Mouse (Mus musculus) midbrain, embryonic 10.5 days (tissue): Measurements from ENCODE around the gene Dner. TPM values are rescaled to one million over a fixed set of nuclear protein-coding genes. Genes with fewer than 3 reads are reported as not detected.

Source experiments
- DNase-seq: peaks from one replicate; pipeline ENCODE4 v3.0.0-alpha.2; 2017; ENCODE audit warnings: low spot score
- H3K27ac ChIP-seq: fragments of 300-500 bp; sonication (generic); replicated peaks from 2 replicates; pipeline ENCODE4 v1.5.1; 2016; ENCODE audit warnings: mild to moderate bottlenecking
- H3K27me3 ChIP-seq: fragments of 300-500 bp; sonication (generic); 2 replicates; pipeline ENCODE4 v1.6.1; 2016; ENCODE audit warnings: low read depth, mild to moderate bottlenecking; ENCODE audit not compliant: poor library complexity, severe bottlenecking
- H3K36me3 ChIP-seq: fragments of 300-500 bp; sonication (generic); 2 replicates; pipeline ENCODE4 v1.6.1; 2016; ENCODE audit warnings: mild to moderate bottlenecking, moderate library complexity
- H3K4me1 ChIP-seq: fragments of 300-500 bp; sonication (generic); 2 replicates; pipeline ENCODE4 v1.6.1; 2016
- H3K4me3 ChIP-seq: fragments of 300-500 bp; sonication (generic); 2 replicates; pipeline ENCODE4 v1.5.1; 2016; ENCODE audit warnings: mild to moderate bottlenecking, moderate library complexity
- H3K9me3 ChIP-seq: fragments of 300-500 bp; sonication (generic); replicated peaks from 2 replicates; pipeline ENCODE4 v1.6.1; 2016; ENCODE audit warnings: mild to moderate bottlenecking
- WGBS: fragments of 180-500 bp; shearing (Covaris S2); methylation state at CpG from one replicate; pipeline ENCODE4 v1.1.7; 2016; 5-methylcytosine and 5-hydroxymethylcytosine counted together
- polyA plus RNA-seq: library from polyadenylated mRNA; unstranded; fragments of >200 nt; fragmentation: Nextera tagmentation; extraction: Ambion mirVana; gene quantifications from 2 replicates; pipeline ENCODE4 v1.2.1, GENCODE M21; 2016

The Dner gene
- polyA plus RNA-seq, 1 experiment from 2014 or later: 10.6 TPM

- DNase-seq: no peak
- Histone ChIP-seq H3K27ac (no peak overlapping the region), H3K4me1 (no peaks in the 10 kb centered on the region), H3K9me3 (no peaks in the 10 kb centered on the region), H3K4me3 (no peak overlapping the region), H3K36me3 (no peaks in the 10 kb centered on the region), H3K27me3 (no peaks in the 10 kb centered on the region)
- WGBS: 93% methylated on average over 5 of the region's 5 CpGs
Observed at GRCm38 (mm10) chr1:84463976-84464662, 231.9 kb downstream of the Dner start.

- 86% methylated on average over 10 of the region's 10 CpGs for WGBS
- DNase-seq: no peak
- H3K27me3 ChIP-seq: no peaks in the 10 kb centered on the region
- H3K4me3 ChIP-seq: no peak overlapping the region
- H3K36me3 ChIP-seq: no peaks in the 10 kb centered on the region
- no peak overlapping the region for H3K27ac ChIP-seq
- H3K9me3 ChIP-seq: no peaks in the 10 kb centered on the region
- H3K4me1 ChIP-seq: no peaks in the 10 kb centered on the region
Observed at GRCm38 (mm10) chr1:84449566-84450278, 246.3 kb downstream of the Dner start.

GRCm38 (mm10) chr1:84443640-84444039 lies 252.4 kb downstream of the Dner start:
- Histone ChIP-seq H3K36me3 (no peaks in the 10 kb centered on the region), H3K4me1 (no peaks in the 10 kb centered on the region), H3K27me3 (no peaks in the 10 kb centered on the region), H3K27ac (no peak overlapping the region), H3K9me3 (no peaks in the 10 kb centered on the region), H3K4me3 (no peak overlapping the region)
- DNase-seq: no peak
- WGBS: 81% methylated on average over 3 of the region's 3 CpGs

GRCm38 (mm10) chr1:84443050-84443449 lies 253.0 kb downstream of the Dner start:
- Histone ChIP-seq H3K4me1 (no peaks in the 10 kb centered on the region), H3K9me3 (no peaks in the 10 kb centered on the region), H3K36me3 (no peaks in the 10 kb centered on the region), H3K27ac (no peak overlapping the region), H3K27me3 (no peaks in the 10 kb centered on the region), H3K4me3 (no peak overlapping the region)
- no peak for DNase-seq
- WGBS: 87% methylated on average over 5 of the region's 5 CpGs

GRCm38 (mm10) chr1:84441419-84441818 lies 254.6 kb downstream of the Dner start:
- Histone ChIP-seq H3K27ac (no peak overlapping the region), H3K4me1 (no peaks in the 10 kb centered on the region), H3K27me3 (no peaks in the 10 kb centered on the region), H3K36me3 (no peaks in the 10 kb centered on the region), H3K9me3 (no peaks in the 10 kb centered on the region), H3K4me3 (no peak overlapping the region)
- 87% methylated on average over 3 of the region's 3 CpGs for WGBS
- no peak for DNase-seq

GRCm38 (mm10) chr1:84437565-84437964 lies 258.5 kb downstream of the Dner start:
- H3K27me3 ChIP-seq: no peaks in the 10 kb centered on the region
- no peak for DNase-seq
- no peak overlapping the region for H3K4me3 ChIP-seq
- no peaks in the 10 kb centered on the region for H3K9me3 ChIP-seq
- H3K4me1 ChIP-seq: no peaks in the 10 kb centered on the region
- no peaks in the 10 kb centered on the region for H3K36me3 ChIP-seq
- no peak overlapping the region for H3K27ac ChIP-seq

GRCm38 (mm10) chr1:84436281-84436680 lies 259.7 kb downstream of the Dner start:
- H3K9me3 ChIP-seq: no peaks in the 10 kb centered on the region
- no peak overlapping the region for H3K27ac ChIP-seq
- no peak for DNase-seq
- no peaks in the 10 kb centered on the region for H3K36me3 ChIP-seq
- H3K27me3 ChIP-seq: no peaks in the 10 kb centered on the region
- H3K4me3 ChIP-seq: no peak overlapping the region
- WGBS: 80% methylated on average over 1 of the region's 1 CpGs
- no peaks in the 10 kb centered on the region for H3K4me1 ChIP-seq

GRCm38 (mm10) chr1:84433291-84433980 lies 262.6 kb downstream of the Dner start:
- WGBS: 85% methylated on average over 6 of the region's 6 CpGs
- DNase-seq: no peak

GRCm38 (mm10) chr1:84432311-84432710 lies 263.7 kb downstream of the Dner start:
- Histone ChIP-seq H3K4me1 (no peaks in the 10 kb centered on the region), H3K36me3 (no peaks in the 10 kb centered on the region), H3K9me3 (no peaks in the 10 kb centered on the region), H3K4me3 (no peak overlapping the region), H3K27ac (no peak overlapping the region), H3K27me3 (no peaks in the 10 kb centered on the region)
- DNase-seq: no peak
- 83% methylated on average over 1 of the region's 1 CpGs for WGBS

More at GRCm38 (mm10) chr1:84433291-84433980, 262.6 kb downstream of the Dner start:
- Histone ChIP-seq H3K4me3 (no peak overlapping the region), H3K9me3 (no peaks in the 10 kb centered on the region), H3K27ac (no peak overlapping the region), H3K27me3 (no peaks in the 10 kb centered on the region), H3K36me3 (no peaks in the 10 kb centered on the region), H3K4me1 (no peaks in the 10 kb centered on the region)

- Histone ChIP-seq H3K4me3 (no peak overlapping the region), H3K4me1 (no peaks in the 10 kb centered on the region), H3K27me3 (no peaks in the 10 kb centered on the region), H3K9me3 (no peaks in the 10 kb centered on the region), H3K36me3 (no peaks in the 10 kb centered on the region), H3K27ac (no peak overlapping the region)
- DNase-seq: no peak
- WGBS: 83% methylated on average over 1 of the region's 1 CpGs
Observed at GRCm38 (mm10) chr1:84428331-84428730, 267.7 kb downstream of the Dner start.

GRCm38 (mm10) chr1:84427757-84428156 lies 268.3 kb downstream of the Dner start:
- no peak overlapping the region for H3K4me3 ChIP-seq
- H3K36me3 ChIP-seq: no peaks in the 10 kb centered on the region
- H3K27ac ChIP-seq: no peak overlapping the region
- H3K27me3 ChIP-seq: no peaks in the 10 kb centered on the region
- WGBS: 87% methylated on average over 11 of the region's 11 CpGs
- H3K4me1 ChIP-seq: no peaks in the 10 kb centered on the region
- H3K9me3 ChIP-seq: no peaks in the 10 kb centered on the region
- no peak for DNase-seq

GRCm38 (mm10) chr1:84426679-84427078 lies 269.3 kb downstream of the Dner start:
- Histone ChIP-seq H3K27me3 (no peaks in the 10 kb centered on the region), H3K9me3 (no peaks in the 10 kb centered on the region), H3K36me3 (no peaks in the 10 kb centered on the region), H3K27ac (no peak overlapping the region), H3K4me3 (no peak overlapping the region), H3K4me1 (no peaks in the 10 kb centered on the region)
- DNase-seq: no peak
- 91% methylated on average over 5 of the region's 5 CpGs for WGBS

- Histone ChIP-seq H3K4me1 (peaks cover 12% of the 10 kb centered on the region), H3K4me3 (no peak overlapping the region), H3K27ac (no peak overlapping the region), H3K36me3 (no peaks in the 10 kb centered on the region), H3K27me3 (no peaks in the 10 kb centered on the region), H3K9me3 (no peaks in the 10 kb centered on the region)
- 64% methylated on average over 2 of the region's 2 CpGs for WGBS
- no peak for DNase-seq
Observed at GRCm38 (mm10) chr1:84422881-84423280, 273.1 kb downstream of the Dner start.
